Mouse (Mus musculus): ENCODE results near the gene Tifa.
"Not testable (repeated sequence)": the region's sequence is repeated elsewhere in the genome, so short reads cannot be mapped to it uniquely, and the experiment has no call there.

Gene Tifa

GRCm38 (mm10) chr3:127789500-127790191 is at the start of gene Tifa:
TSS of gene Tifa (plus strand) at chr3:127789805.
- peak; percentile 73 to 80 for DNase-seq

- DNase-seq: no peak
Observed at GRCm38 (mm10) chr3:127741473-127741872, 48.1 kb upstream of the Tifa start.

- no peak for DNase-seq
Observed at GRCm38 (mm10) chr3:127743614-127744365, 45.8 kb upstream of the Tifa start.

GRCm38 (mm10) chr3:127745504-127745903 is 44.1 kb upstream of the Tifa start:
- no peak for DNase-seq

- DNase-seq: peak in 1 of 2 experiments; percentile 32
Observed at GRCm38 (mm10) chr3:127745911-127746640, 43.5 kb upstream of the Tifa start.

GRCm38 (mm10) chr3:127748644-127749043 is 41.0 kb upstream of the Tifa start:
- no peak for DNase-seq

- no peak for DNase-seq
Observed at GRCm38 (mm10) chr3:127749266-127749665, 40.3 kb upstream of the Tifa start.

- no peak for DNase-seq
Observed at GRCm38 (mm10) chr3:127749981-127750562, 39.5 kb upstream of the Tifa start.

- DNase-seq: no peak
Observed at GRCm38 (mm10) chr3:127756458-127756857, 33.1 kb upstream of the Tifa start.

- DNase-seq: no peak
Observed at GRCm38 (mm10) chr3:127757886-127758301, 31.7 kb upstream of the Tifa start.

- DNase-seq: no peak
Observed at GRCm38 (mm10) chr3:127758806-127759205, 30.8 kb upstream of the Tifa start.

GRCm38 (mm10) chr3:127759212-127759611 is 30.4 kb upstream of the Tifa start:
- peak in 1 of 2 experiments; percentile 51 for DNase-seq

GRCm38 (mm10) chr3:127762403-127762802 is 27.2 kb upstream of the Tifa start:
- no peak for DNase-seq

GRCm38 (mm10) chr3:127763076-127763612 is 26.5 kb upstream of the Tifa start:
- peak; percentile 50 to 85 for DNase-seq

- DNase-seq: no peak
Observed at GRCm38 (mm10) chr3:127764541-127764940, 25.1 kb upstream of the Tifa start.

- DNase-seq: no peak
Observed at GRCm38 (mm10) chr3:127765971-127766370, 23.6 kb upstream of the Tifa start.

GRCm38 (mm10) chr3:127769146-127769545 is 20.5 kb upstream of the Tifa start:
- no peak for DNase-seq

- DNase-seq: peak; percentile 80 to 84
Observed at GRCm38 (mm10) chr3:127780021-127780644, 9.5 kb upstream of the Tifa start, which contains the start of gene Alpk1. TSS of gene Alpk1 (minus strand) at chr3:127780527.

- DNase-seq: no peak
Observed at GRCm38 (mm10) chr3:127780921-127781320, 8.7 kb upstream of the Tifa start.

- no peak for DNase-seq
Observed at GRCm38 (mm10) chr3:127782921-127783320, 6.7 kb upstream of the Tifa start.

- not testable (repeated sequence) for DNase-seq
Observed at GRCm38 (mm10) chr3:127783680-127784079, 5.9 kb upstream of the Tifa start.

GRCm38 (mm10) chr3:127787032-127787431 is 2.6 kb upstream of the Tifa start:
- DNase-seq: no peak

Data from lung, postnatal 4 days (tissue).